Mouse (Mus musculus) kidney, adult 9 months (tissue): Measurements from ENCODE around the gene Krtap24-1.

Experiments used
- DNase-seq: peaks from one replicate; pipeline ENCODE4 v3.0.0; 2022

Krtap24-1 gene

DNA sequence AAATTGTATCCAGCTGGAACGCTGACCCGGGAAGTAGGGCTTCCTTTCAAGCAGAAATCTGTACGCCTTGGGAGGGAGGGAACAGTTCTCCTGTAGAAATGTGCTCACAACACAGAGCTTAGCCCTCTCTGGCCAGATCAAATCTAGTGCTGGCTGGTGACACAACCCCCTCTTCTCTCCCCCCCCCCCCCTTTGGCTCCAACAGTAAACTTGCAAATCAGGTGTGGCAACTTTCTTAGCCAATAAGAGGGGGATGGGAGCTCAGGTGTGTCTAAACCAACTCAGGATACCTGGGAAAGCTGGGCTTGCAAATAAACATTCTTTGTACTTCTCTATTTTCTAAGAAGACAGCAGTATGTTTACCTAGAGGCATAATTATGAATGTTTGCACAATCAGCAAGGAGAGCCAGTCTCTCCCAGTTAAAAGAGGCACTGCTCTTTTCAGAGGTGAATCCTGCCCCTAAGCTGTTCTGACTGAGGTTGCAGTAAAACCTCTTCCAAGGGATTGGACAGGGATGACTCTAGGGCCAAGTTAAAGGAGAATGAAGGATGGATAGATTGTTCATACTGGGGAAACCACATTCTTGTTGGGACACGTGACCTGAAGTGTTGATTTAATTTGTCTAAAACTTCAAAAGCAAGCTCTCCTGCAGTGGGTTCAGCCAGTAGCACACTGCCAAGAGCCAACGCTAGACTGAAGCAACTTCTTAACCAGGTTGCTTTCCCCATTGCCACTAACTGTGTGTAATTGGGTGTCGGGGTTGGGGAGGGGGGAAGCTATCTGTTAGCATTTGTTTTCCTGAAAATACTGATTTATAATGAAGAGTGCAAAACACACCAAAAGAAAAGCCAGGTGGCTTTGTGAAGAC is 48.8 kb downstream of the Krtap24-1 start, which contains the start of gene Cldn8:
Gene Cldn8, minus strand, starts transcription at position 139 of the 869 bp plus-strand sequence.
- peak; percentile 76 for DNase-seq

DNA sequence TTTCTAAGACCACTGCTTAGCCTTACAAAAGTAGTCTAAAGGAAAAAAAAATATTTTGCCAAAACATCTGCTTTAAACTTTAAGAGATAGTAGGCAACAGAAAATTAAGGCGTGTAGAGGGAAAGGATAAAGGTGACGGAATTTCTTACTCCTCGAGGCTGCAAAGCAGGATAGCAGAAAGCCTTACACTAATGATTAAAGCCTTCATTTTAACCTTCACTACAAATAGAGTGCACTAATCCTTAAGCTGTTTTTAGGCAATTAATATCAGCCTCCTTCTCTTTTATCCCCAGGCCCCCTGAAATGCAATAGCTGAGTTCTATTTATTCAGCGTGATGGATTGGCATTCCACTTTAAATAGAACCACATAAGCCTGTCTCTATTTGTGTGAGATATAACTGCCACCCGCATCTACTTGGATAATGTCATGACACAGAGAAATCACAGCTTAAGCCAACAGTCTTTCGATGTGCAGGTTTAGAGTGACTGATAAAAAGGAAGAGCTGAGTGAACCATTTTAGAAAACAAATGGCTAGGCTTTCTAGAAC is 50.4 kb downstream of the Krtap24-1 start:
- no peak for DNase-seq
